Mouse (Mus musculus) limb, embryonic 15.5 days (tissue): ENCODE data around the gene Msmp. TPM values are rescaled to one million over a fixed set of nuclear protein-coding genes. Genes with fewer than 3 reads are reported as not detected.
A peak's percentile ranks its signal among the peaks of the same experiment; 100 is the strongest.
"Not testable (repeated sequence)": the region's sequence is repeated elsewhere in the genome, so short reads cannot be mapped to it uniquely, and the experiment has no call there.

ENCODE experiments used
- ATAC-seq: fragments of 200-750 bp; cut with Nextera tagmentation; 2 replicates; pipeline ENCODE4 v1.8.0; 2017; ENCODE audit warnings: low read depth, moderate TSS enrichment; ENCODE audit not compliant: insufficient number of reproducible peaks, low FRiP score, low TSS enrichment
- H3K27ac ChIP-seq: fragments of 300-500 bp; sonication (generic); 2 replicates; pipeline ENCODE4 v1.5.1; 2015; ENCODE audit warnings: moderate library complexity, mild to moderate bottlenecking, inconsistent platforms
- H3K27me3 ChIP-seq: fragments of 300-500 bp; sonication (generic); 2 replicates; pipeline ENCODE4 v1.6.1; 2015; ENCODE audit warnings: inconsistent platforms
- H3K36me3 ChIP-seq: fragments of 300-500 bp; sonication (generic); 2 replicates; pipeline ENCODE4 v1.6.1; 2015; ENCODE audit warnings: inconsistent platforms
- H3K4me1 ChIP-seq: fragments of 300-500 bp; sonication (generic); 2 replicates; pipeline ENCODE4 v1.6.1; 2015; ENCODE audit warnings: inconsistent platforms
- H3K4me2 ChIP-seq: fragments of 300-500 bp; sonication (generic); 2 replicates; pipeline ENCODE4 v1.6.1; 2015; ENCODE audit warnings: mild to moderate bottlenecking, inconsistent platforms
- H3K4me3 ChIP-seq: fragments of 300-500 bp; sonication (generic); 2 replicates; pipeline ENCODE4 v1.5.1; 2015; ENCODE audit warnings: mild to moderate bottlenecking, inconsistent platforms
- H3K9ac ChIP-seq: fragments of 300-500 bp; sonication (generic); 2 replicates; pipeline ENCODE4 v1.6.1; 2015; ENCODE audit warnings: inconsistent platforms
- H3K9me3 ChIP-seq: fragments of 300-500 bp; sonication (generic); 2 replicates; pipeline ENCODE4 v1.6.1; 2016; ENCODE audit warnings: inconsistent platforms
- WGBS: fragments of 180-500 bp; shearing (Covaris S2); methylation state at CpG from one replicate; pipeline ENCODE4 v1.1.7; 2015; 5-methylcytosine and 5-hydroxymethylcytosine counted together
- polyA plus RNA-seq: library from polyadenylated mRNA; unstranded; fragments of >200 nt; fragmentation: Nextera tagmentation; extraction: Ambion mirVana; gene quantifications from 2 replicates; pipeline ENCODE4 v1.2.1, GENCODE M21; 2015

Msmp gene
- polyA plus RNA-seq, 1 experiment from 2014 or later: 2.0 TPM

GRCm38 (mm10) chr4:43558631-43559356 lies 25.5 kb downstream of the Msmp start:
- no peaks in the 10 kb centered on the region for H3K9me3 ChIP-seq
- H3K27me3 ChIP-seq: no peaks in the 10 kb centered on the region
- H3K4me3 ChIP-seq: peak overlapping the region; percentile 19
- H3K4me1 ChIP-seq: peaks cover 46% of the 10 kb centered on the region
- H3K9ac ChIP-seq: no peak overlapping the region
- H3K36me3 ChIP-seq: peaks cover 44% of the 10 kb centered on the region
- H3K27ac ChIP-seq: peak overlapping the region; percentile 78
- no peak for ATAC-seq
- WGBS: 16% methylated on average over 13 of the region's 13 CpGs
- peak overlapping the region; percentile 39 for H3K4me2 ChIP-seq

DNA sequence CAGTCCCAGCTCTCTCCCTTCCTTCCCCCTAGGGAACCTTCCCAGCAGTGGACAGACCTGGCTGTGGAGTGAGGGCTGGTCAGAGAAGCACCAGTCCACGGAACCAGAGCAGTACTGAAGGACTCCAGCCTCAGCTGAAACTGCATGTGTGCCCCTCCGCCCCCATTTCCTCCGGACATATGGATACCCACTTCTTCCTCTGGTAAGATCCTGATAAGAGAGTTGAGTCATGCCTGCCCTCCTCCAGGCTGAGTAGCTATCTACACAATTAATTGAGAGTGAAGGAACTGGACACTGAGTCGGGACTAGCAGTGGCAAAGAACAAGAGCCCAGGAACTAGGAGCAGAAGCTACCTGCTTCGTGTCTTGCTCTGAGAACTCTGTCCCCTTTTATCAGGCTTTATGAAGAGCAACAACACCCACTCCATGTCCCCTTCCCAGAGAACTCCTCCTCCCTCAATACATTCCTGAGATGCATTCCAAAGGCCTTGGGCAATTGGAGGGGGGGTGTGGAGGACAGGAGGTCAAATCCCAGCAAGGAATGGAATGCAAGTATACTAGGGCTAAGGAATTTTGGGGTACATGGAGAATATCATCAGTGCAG lies 26.2 kb downstream of the Msmp start:
- H3K36me3 ChIP-seq: peaks cover 48% of the 10 kb centered on the region

DNA sequence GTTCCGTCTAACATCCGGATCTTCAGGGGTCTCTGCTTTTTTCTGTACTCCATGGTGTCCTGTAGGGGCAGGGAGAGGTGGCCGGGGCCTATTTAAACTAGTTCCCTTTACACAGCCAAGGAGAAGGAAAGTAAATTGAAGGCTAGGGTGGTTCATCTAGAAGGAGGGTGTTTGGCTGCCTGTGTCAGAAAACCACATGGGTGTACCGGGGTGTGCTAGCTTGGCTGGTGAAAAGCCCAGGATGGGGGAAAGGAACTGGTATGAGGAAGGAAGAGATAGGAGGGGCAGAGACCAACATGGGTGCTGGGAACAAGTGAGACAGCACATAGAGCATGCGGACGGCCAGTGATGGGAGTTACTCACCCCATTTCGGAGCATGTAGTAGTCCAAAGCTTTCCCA lies 28.4 kb downstream of the Msmp start:
- Histone ChIP-seq H3K9me3 (no peaks in the 10 kb centered on the region), H3K27me3 (no peaks in the 10 kb centered on the region), H3K27ac (no peak overlapping the region), H3K4me2 (no peak overlapping the region), H3K4me3 (no peak overlapping the region), H3K36me3 (peaks cover 68% of the 10 kb centered on the region), H3K4me1 (peaks cover 36% of the 10 kb centered on the region), H3K9ac (no peak overlapping the region)
- no peak for ATAC-seq
- WGBS: 95% methylated on average over 7 of the region's 7 CpGs

More for the DNA sequence above, 26.2 kb downstream of the Msmp start:
- H3K4me2 ChIP-seq: peak overlapping the region; percentile 39
- no peaks in the 10 kb centered on the region for H3K9me3 ChIP-seq
- H3K27ac ChIP-seq: peak overlapping the region; percentile 78
- H3K27me3 ChIP-seq: no peaks in the 10 kb centered on the region
- no peak for ATAC-seq
- peak overlapping the region; percentile 19 for H3K4me3 ChIP-seq
- H3K4me1 ChIP-seq: peaks cover 40% of the 10 kb centered on the region
- 32% methylated on average over 5 of the region's 5 CpGs for WGBS
- 0 out of 2 replicates have a peak overlapping the region, but pooled peaks have one; percentile 10 for H3K9ac ChIP-seq

- Histone ChIP-seq H3K27ac (no peak overlapping the region), H3K27me3 (no peaks in the 10 kb centered on the region), H3K4me3 (no peak overlapping the region), H3K36me3 (peaks cover 88% of the 10 kb centered on the region), H3K9me3 (no peaks in the 10 kb centered on the region), H3K9ac (no peak overlapping the region), H3K4me1 (peaks cover 16% of the 10 kb centered on the region), H3K4me2 (no peak overlapping the region)
- ATAC-seq: no peak
Observed at GRCm38 (mm10) chr4:43553891-43554290, 30.4 kb downstream of the Msmp start.

DNA sequence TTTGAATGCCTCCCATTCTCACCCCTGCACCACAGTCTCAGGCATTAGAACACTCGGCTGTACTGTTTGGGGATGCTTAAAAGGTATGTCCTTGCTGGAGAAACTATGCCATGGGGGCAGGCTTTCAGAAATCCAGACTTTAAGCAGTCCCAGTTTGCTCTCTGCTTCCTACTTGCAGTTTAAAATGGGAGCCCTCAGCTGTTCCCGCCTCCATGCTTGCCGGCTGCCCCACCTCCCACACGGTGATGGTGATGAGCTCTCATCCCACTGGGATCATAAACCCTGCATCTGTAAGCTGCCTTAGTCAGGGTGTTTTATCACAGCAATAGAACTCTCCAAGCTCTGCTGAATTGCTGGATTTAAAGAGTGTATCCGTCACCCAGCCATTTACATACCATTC lies 31.9 kb downstream of the Msmp start:
- no peak overlapping the region for H3K9ac ChIP-seq
- no peaks in the 10 kb centered on the region for H3K9me3 ChIP-seq
- peaks cover 2% of the 10 kb centered on the region for H3K4me1 ChIP-seq
- H3K36me3 ChIP-seq: peaks cover 98% of the 10 kb centered on the region
- H3K27ac ChIP-seq: no peak overlapping the region
- no peaks in the 10 kb centered on the region for H3K27me3 ChIP-seq
- no peak for ATAC-seq
- H3K4me3 ChIP-seq: no peak overlapping the region
- 92% methylated on average over 5 of the region's 5 CpGs for WGBS
- no peak overlapping the region for H3K4me2 ChIP-seq

- not testable (repeated sequence) for H3K9ac ChIP-seq, H3K4me1 ChIP-seq, H3K27ac ChIP-seq, ATAC-seq, H3K4me3 ChIP-seq, H3K4me2 ChIP-seq, H3K9me3 ChIP-seq, H3K27me3 ChIP-seq
- WGBS: 89% methylated on average over 6 of the region's 6 CpGs
- H3K36me3 ChIP-seq: peaks cover 98% of the 10 kb centered on the region
Observed at GRCm38 (mm10) chr4:43551854-43552253, 32.4 kb downstream of the Msmp start.

DNA sequence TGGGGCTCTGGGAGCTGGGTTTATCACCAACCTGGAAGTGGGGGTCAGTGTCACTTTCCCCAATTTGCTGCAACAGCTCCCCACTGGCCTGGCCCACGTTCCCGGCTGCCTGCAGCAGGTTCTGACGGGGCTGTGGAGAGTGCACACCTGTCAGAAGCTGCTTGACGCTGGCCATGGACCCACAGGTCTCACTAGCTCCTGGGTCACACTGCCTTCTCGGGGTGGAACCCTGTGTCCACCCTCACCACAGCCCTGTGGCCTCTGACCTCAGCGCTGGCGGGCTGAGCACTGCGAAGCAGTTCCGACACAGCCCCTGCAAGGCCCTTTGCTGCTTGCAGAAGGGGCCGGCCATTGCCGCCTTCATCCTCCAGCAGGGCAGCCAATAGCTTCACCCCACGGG lies 35.2 kb downstream of the Msmp start:
- no peak overlapping the region for H3K27ac ChIP-seq
- peaks cover 98% of the 10 kb centered on the region for H3K36me3 ChIP-seq
- no peak overlapping the region for H3K4me2 ChIP-seq
- H3K9ac ChIP-seq: no peak overlapping the region
- H3K4me1 ChIP-seq: no peaks in the 10 kb centered on the region
- H3K9me3 ChIP-seq: no peaks in the 10 kb centered on the region
- H3K27me3 ChIP-seq: no peaks in the 10 kb centered on the region
- 93% methylated on average over 12 of the region's 12 CpGs for WGBS
- no peak overlapping the region for H3K4me3 ChIP-seq
- no peak for ATAC-seq

DNA sequence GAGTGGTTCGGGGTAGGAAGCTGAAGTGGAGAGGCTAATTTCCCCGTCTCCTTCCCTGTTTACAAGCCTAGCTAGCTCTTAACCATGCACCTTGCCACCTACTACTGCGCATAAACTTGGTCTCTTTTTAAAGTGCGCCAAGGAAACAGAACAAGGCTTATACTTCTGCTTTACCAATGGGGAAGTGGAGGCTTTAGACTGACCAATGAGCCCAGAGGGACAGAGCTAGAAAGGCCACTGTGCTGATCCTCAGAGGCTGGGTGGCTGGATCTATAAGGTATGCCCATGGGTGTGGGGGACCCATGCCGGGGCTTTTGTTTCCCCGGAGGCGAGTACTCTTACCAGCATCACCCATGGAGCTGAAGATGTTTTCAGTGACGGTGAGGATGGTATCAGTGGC lies 37.1 kb downstream of the Msmp start:
- Histone ChIP-seq H3K36me3 (peaks cover 98% of the 10 kb centered on the region), H3K9ac (no peak overlapping the region), H3K4me3 (no peak overlapping the region), H3K9me3 (no peaks in the 10 kb centered on the region), H3K4me1 (no peaks in the 10 kb centered on the region), H3K27ac (no peak overlapping the region), H3K27me3 (no peaks in the 10 kb centered on the region), H3K4me2 (no peak overlapping the region)
- 89% methylated on average over 8 of the region's 8 CpGs for WGBS
- no peak for ATAC-seq

GRCm38 (mm10) chr4:43546375-43547047 lies 37.8 kb downstream of the Msmp start:
- Histone ChIP-seq H3K4me1 (no peaks in the 10 kb centered on the region), H3K4me3 (no peak overlapping the region), H3K36me3 (peaks cover 99% of the 10 kb centered on the region), H3K4me2 (no peak overlapping the region), H3K9me3 (no peaks in the 10 kb centered on the region), H3K9ac (no peak overlapping the region), H3K27ac (no peak overlapping the region), H3K27me3 (no peaks in the 10 kb centered on the region)
- WGBS: 90% methylated on average over 12 of the region's 12 CpGs
- no peak for ATAC-seq

DNA sequence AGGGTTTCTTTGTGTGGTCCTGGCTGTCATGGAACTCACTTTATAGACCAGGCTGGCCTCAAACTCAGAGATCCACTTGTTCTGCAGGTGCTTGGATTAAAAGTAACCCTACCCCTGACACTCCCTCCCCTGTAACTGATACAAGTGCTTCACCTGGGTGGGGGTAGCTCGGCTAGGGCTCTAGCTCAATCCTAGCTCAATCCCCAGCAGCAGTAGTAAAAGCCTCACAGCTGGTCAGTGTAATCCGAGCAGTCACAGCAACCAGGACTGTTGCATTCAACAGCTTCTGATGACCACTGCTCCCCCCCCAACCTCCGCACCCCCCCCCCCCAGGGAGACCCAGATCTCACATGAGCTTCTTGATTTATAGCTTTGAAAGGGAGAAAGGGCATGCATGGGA lies 42.2 kb downstream of the Msmp start:
- Histone ChIP-seq H3K36me3 (peaks cover 99% of the 10 kb centered on the region), H3K27me3 (no peaks in the 10 kb centered on the region), H3K4me2 (no peak overlapping the region), H3K4me1 (no peaks in the 10 kb centered on the region), H3K4me3 (no peak overlapping the region), H3K9me3 (no peaks in the 10 kb centered on the region), H3K9ac (no peak overlapping the region), H3K27ac (no peak overlapping the region)
- 53% methylated on average over 3 of the region's 3 CpGs for WGBS
- ATAC-seq: no peak

GRCm38 (mm10) chr4:43536031-43536430 lies 48.3 kb downstream of the Msmp start:
- Histone ChIP-seq H3K27ac (no peak overlapping the region), H3K4me2 (no peak overlapping the region), H3K9ac (no peak overlapping the region), H3K4me1 (no peaks in the 10 kb centered on the region), H3K36me3 (peaks cover 99% of the 10 kb centered on the region), H3K9me3 (no peaks in the 10 kb centered on the region), H3K27me3 (no peaks in the 10 kb centered on the region), H3K4me3 (no peak overlapping the region)
- ATAC-seq: no peak
- 94% methylated on average over 9 of the region's 9 CpGs for WGBS

DNA sequence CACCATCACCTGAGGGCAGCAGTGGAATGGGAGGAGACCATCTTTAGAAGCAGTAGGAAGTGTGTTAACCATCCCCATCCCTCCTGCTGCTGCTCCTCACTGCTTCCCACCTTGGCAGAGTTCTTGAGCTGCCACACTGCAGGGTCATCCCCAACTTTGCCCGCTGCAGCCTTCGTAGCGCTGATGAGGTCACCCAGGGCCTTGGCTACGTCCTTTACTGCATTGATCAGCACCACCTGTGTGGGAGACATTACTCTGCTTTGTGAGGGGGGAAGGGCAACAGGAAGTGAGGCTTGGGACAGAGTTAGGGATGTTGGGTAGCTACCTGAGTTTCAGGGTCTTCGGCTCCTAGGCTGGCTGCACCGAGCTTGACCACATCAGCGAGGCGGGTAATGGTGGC lies 48.7 kb downstream of the Msmp start:
- WGBS: 93% methylated on average over 8 of the region's 8 CpGs
- H3K4me1 ChIP-seq: no peaks in the 10 kb centered on the region
- no peak overlapping the region for H3K27ac ChIP-seq
- no peak overlapping the region for H3K4me2 ChIP-seq
- no peaks in the 10 kb centered on the region for H3K9me3 ChIP-seq
- H3K9ac ChIP-seq: no peak overlapping the region
- no peaks in the 10 kb centered on the region for H3K27me3 ChIP-seq
- ATAC-seq: no peak
- peaks cover 99% of the 10 kb centered on the region for H3K36me3 ChIP-seq
- no peak overlapping the region for H3K4me3 ChIP-seq
